Mouse (Mus musculus) embryo, embryonic 11.5 days (tissue): ENCODE measurements around the gene Trap1.
"Not testable (repeated sequence)": the region's sequence is repeated elsewhere in the genome, so short reads cannot be mapped to it uniquely, and the experiment has no call there.

ENCODE experiments used
- DNase-seq: peaks from one replicate; pipeline ENCODE4 v3.0.0-alpha.2; 2012; ENCODE audit warnings: low read depth, low spot score

Trap1 gene

GRCm38 (mm10) chr16:4077384-4078061, at the start of gene Trap1:
Gene Trap1 (minus strand): TSS chr16:4077827.
- peak; percentile 82 for DNase-seq

DNA sequence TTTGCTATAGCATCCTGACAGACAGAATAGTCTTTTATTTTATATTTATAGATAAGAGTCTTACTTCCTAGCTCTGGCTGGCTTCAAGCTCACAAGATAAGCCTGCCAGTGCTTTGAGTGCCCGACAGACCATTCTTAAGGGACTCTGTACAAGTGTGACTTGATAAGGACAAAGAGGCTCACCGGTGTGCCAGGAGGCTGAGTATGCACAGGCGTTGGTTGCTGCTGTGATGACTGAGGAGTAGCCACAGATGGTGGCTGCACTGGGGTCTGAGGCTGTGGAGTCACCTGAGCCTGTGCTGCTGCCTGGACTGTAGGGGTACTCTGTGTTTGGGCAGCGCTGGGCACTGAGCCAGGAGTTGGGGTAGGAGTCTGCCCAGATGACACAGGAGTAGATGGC, 39.4 kb upstream of the Trap1 start:
- DNase-seq: no peak

- DNase-seq: no peak
These were observed 22.7 kb upstream of the Trap1 start for GRCm38 (mm10) chr16:4100374-4100773.

DNA sequence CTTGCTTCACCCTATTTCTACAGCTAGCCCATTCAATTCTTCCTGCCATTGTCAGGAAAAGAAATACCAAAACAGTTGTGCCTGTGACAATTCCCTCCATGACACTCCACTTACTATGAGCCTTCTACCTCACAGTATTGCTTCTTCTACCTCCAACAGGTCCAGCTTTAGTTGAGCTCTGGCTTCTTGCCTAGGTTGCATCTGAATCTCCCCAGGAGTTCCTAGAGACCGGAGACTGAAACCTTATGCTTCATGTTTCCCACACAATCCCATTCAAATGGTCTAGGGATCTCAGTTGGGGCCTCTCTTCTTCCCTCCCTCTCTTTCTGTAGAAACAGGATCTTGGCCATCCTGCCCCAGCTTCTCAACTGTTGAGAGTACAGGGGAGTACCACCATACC, 19.9 kb upstream of the Trap1 start:
- DNase-seq: no peak

- DNase-seq: no peak
These were observed 19.3 kb upstream of the Trap1 start for GRCm38 (mm10) chr16:4096898-4097297.

DNA sequence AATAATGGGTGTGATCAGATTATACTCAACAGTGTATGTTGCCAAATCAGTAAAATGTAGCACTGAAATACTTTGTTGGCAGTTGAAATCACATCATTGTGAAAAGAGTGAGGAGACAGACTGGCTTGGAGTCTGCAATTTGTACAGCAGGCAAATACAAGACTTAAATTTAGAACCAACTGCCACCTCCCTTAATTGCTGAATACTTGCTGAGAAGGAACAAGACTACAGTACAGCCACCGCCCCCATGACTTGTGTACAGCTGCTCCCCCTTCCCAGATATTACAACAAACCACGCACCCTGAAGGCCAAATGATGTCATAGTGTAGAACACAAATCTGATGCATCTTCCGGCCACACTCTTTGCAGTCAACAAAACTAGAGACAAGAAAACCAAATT, 18.5 kb upstream of the Trap1 start:
- DNase-seq: no peak

DNA sequence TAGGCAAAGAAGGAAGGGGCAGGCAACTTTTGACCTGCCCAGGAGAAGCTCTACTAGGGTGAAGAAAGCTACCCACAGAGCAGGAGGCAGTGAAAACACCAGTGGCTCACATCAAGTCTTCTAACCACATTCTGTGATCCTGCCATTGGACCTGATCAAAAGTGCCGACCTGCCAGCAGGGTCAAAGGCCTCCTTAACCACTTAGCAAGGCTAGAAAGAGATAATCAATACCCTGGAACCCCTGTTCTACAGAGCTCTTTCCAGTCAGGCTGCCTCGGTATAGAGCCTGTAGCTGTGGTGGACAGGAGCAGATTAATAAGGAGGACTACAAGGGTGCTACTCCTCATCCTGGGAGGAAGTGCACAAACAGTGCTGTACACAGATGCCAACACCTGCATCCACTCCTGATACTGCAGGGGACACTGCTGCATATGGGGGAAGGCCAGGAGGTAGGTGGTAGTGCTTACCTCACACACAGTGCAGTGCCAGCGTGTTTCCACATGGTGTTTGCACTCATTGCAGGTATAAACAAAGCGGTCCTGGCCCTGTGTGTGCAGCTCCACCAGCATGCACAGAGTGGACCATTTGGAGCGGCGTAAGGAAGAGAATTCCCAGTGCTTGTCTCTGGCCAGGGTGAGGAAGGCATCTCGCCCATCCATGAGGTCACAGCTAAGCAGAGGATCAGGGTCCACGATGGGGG, 9.7 kb upstream of the Trap1 start:
- no peak for DNase-seq

DNA sequence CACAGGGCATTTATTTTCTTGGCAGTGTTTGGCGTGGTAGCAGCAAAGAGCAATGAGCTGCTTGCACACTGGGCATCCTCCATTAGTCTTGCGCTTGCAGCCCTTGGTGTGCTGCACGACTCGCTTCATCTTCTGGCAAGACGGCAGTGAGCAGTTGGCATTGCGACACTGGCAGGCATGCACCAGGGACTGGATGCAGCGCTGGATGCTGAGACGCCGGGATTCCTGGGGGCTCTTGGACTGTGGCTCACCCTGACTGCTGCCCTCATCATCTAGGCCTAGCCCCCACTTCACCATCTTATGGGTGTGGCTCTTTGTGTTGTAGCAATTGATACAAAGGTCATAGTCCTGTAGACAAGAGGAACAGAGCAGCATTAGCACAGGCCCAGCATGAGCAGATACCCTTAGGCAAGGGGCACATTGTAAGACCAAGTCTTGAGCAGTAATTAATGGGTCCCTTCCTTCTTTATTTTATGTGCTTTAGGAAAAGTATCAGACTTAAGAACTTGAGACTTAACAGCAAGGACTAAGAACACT, 8.3 kb upstream of the Trap1 start:
- DNase-seq: no peak

DNA sequence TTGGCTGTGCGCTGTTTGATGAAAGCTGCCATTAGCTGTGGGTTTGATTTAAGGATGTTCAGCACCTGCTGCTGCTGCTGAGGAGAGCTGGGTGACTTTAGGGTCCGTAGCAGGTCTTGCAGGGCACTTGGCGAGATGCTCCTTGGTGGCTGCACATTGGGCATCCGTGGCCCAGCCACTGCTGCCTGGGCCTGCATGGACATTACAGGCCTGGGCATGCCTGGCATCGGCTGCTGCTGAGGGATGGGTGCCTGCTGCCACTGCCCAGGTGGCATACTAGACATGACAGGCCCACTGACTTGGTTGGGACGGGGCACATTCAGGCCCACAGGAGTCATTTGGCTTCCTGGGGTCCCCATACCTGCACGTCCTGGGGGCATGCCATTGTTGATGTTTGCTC, 7.4 kb upstream of the Trap1 start:
- DNase-seq: no peak

- DNase-seq: not testable (repeated sequence)
These were observed 2.8 kb upstream of the Trap1 start for GRCm38 (mm10) chr16:4080419-4080818.

DNA sequence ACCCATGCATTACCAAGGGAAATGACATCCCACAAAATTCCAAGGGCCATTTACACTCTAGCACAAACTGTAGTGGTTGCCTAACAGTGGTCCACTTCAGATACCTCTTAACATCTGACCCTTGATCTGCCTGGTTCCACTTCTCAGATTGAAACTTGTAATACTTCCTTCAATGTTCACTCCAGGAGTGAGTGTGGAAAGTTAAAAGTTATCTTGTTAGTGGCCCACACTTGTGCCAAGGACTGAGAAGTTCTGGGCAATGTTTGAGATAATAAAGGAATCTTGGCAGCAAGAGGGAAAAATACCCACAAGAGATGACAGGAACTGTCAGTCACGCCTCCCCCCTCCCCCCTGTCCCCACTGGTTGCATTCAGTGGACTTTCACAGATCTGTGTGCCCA, 2.0 kb upstream of the Trap1 start:
- DNase-seq: no peak

- not testable (repeated sequence) for DNase-seq
These were observed 675 bp upstream of the Trap1 start for GRCm38 (mm10) chr16:4078302-4078701.

- no peak for DNase-seq
These were observed 2.8 kb downstream of the Trap1 start for GRCm38 (mm10) chr16:4074836-4075235.

- DNase-seq: no peak
These were observed 3.3 kb downstream of the Trap1 start for GRCm38 (mm10) chr16:4074297-4074696.

GRCm38 (mm10) chr16:4068588-4068987, 9.0 kb downstream of the Trap1 start:
- DNase-seq: peak; percentile 16

GRCm38 (mm10) chr16:4064945-4065344, 12.7 kb downstream of the Trap1 start:
- DNase-seq: no peak

DNA sequence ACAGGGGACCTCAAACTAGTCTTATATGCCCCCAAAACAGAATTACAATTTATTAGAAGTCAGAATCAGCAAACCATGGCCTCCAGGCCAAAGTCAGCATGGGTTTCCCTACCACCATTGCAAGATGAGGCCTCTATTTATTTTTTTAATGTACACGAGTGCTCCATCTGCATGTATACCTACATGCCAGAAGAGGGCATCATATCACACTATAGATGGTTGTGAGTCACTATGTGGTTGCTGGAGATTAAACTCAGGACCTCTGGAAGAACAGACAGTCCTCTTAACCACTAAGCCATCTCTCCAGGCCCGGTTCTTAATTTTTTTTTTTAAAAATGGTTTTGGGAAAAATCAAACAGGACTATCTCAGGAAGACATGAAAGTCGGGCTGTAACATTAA, 23.8 kb downstream of the Trap1 start:
- no peak for DNase-seq

- no peak for DNase-seq
These were observed 25.0 kb downstream of the Trap1 start for GRCm38 (mm10) chr16:4052601-4053000.

DNA sequence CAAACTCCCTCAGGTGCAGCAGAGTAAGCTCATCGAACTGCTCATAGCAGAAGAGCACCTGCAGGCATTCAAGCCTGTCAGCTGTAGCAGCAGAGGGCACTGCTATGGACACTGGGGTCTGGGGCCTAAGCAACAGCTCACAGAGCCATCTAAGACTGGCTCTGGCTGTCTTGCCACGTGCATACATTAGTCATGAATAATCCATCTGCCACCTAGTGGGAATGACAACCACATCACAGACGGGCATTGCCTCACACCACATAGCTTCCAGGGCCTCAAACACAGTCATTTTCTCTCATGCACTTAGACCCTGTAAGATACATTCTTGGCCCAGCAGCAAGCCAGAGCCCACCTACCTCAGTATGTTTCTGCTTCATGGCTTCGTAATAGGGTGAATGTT, 32.1 kb downstream of the Trap1 start:
- no peak for DNase-seq

DNA sequence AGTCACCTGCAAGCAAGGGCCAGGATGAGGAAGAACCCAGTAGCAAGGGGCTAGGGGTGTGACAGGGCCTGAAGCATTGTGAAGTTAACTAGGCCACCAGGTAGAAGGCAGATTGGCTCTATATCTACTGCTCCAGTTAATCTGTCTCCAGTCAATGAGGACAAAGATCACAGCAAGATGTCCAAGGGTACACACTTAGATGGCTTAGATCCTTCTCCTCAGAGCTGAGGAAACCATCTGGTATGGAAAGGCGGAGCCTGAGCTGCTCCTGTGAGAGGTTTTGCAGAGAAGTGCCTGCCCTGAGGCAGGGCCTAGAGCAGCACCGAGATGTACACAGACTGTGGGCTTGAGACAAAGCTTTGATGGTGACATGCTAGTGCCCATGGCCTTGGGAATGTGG, 33.5 kb downstream of the Trap1 start:
- no peak for DNase-seq

DNA sequence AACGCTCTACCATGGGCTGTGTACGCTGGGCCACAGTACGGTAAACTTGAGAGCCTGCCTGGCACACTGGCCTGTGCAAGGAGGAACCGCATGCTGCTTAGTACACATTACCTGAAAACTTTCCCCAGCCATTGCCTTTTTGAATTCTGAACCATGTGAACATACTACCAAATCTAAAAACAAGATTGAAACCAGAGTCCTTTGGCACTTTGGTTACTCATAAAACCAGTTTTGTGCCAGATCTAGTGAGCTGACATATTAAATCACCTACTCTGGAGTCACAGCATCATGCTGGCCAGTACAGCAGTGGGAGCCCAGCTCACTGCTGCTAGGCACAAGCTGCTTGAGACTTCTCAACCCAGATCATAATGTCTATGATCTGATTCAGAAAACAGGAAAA, 36.0 kb downstream of the Trap1 start:
- no peak for DNase-seq

DNA sequence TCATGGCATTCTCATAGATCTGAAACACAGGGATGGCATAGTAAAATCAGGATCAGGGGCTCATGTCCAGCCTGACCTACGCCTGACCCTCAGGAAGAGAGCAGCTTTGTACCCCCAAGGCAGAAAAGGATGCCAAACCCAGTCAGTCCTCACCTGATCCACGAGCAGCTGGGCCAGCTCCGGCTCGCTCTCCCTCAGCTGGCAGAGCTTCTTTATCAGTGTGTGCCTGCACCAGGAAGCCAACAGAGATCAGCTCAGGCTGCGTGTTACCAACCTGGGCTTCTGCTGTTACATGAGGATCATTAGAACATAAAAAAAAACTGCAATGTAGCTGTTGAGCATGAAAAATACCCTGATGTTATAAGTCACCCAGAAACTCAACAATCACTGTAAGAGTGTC, 37.4 kb downstream of the Trap1 start:
- DNase-seq: no peak

DNA sequence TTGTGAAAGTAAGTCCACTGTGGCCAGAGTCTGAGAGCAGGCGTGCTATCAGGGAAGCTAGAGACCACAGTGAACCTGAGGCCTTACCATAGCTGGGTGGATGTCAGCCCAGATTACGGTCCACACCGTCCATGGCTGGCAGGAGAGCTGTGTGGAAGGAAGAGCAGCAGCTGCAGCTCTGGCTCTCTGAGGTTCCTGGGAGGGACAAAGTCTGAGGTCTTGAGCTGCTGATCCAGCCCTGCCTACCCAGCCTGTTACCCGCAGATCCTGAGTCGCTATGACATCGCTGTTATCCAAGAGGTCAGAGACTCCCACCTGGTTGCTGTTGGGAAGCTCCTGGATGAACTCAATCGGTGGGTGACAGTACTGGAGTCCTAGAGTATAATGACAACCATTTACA, 39.9 kb downstream of the Trap1 start:
- DNase-seq: no peak
